Mouse (Mus musculus): Measurements from ENCODE around the gene Ncam2.

- TF ChIP-seq CTCF (IDR thresholded peaks at IDR 0.05) (no peak), EP300 (IDR thresholded peaks at IDR 0.05) (no peak)
Measured at GRCm38 (mm10) chr16:81472925-81473324, 272.4 kb downstream of the Ncam2 start.
